Mouse (Mus musculus) embryonic facial prominence, embryonic 11.5 days (tissue): ENCODE results near the gene G2e3. TPM values are rescaled to one million over a fixed set of nuclear protein-coding genes. Genes with fewer than 3 reads are reported as not detected.

ENCODE experiments used
- ATAC-seq: fragments of 200-750 bp; cut with Nextera tagmentation; replicated peaks from 2 replicates; pipeline ENCODE4 v1.8.0; 2017; ENCODE audit warnings: low read depth; ENCODE audit not compliant: insufficient number of reproducible peaks, low FRiP score, low TSS enrichment
- DNase-seq: peaks from one replicate; pipeline ENCODE4 v3.0.0-alpha.2; 2015; ENCODE audit warnings: low spot score
- H3K27ac ChIP-seq: fragments of 300-500 bp; sonication (generic); replicated peaks from 2 replicates; pipeline ENCODE4 v1.5.1; 2014; ENCODE audit warnings: mild to moderate bottlenecking, low read depth, low read length, control low read depth
- H3K27me3 ChIP-seq: fragments of 300-500 bp; sonication (generic); 2 replicates; pipeline ENCODE4 v1.6.1; 2014; ENCODE audit warnings: mild to moderate bottlenecking, low read length, moderate library complexity, mixed read lengths; ENCODE audit not compliant: control insufficient read depth, insufficient read depth
- H3K36me3 ChIP-seq: fragments of 300-500 bp; sonication (generic); replicated peaks from 2 replicates; pipeline ENCODE4 v1.6.1; 2014; ENCODE audit warnings: low read depth, mild to moderate bottlenecking, low read length, moderate library complexity, mixed read lengths; ENCODE audit not compliant: control insufficient read depth, insufficient read depth
- H3K4me1 ChIP-seq: fragments of 300-500 bp; sonication (generic); 2 replicates; pipeline ENCODE4 v1.6.1; 2014; ENCODE audit warnings: low read length, mixed read lengths; ENCODE audit not compliant: control insufficient read depth, insufficient read depth
- H3K4me2 ChIP-seq: fragments of 300-500 bp; sonication (generic); 2 replicates; pipeline ENCODE4 v1.6.1; 2014; ENCODE audit warnings: low read depth, mild to moderate bottlenecking, control low read depth, low read length, moderate library complexity
- H3K4me3 ChIP-seq: fragments of 300-500 bp; sonication (generic); 2 replicates; pipeline ENCODE4 v1.5.1; 2014; ENCODE audit warnings: low read depth, low read length, control low read depth
- H3K9ac ChIP-seq: fragments of 300-500 bp; sonication (generic); replicated peaks from 2 replicates; pipeline ENCODE4 v1.6.1; 2014; ENCODE audit warnings: mild to moderate bottlenecking, control low read depth, low read length
- H3K9me3 ChIP-seq: fragments of 300-500 bp; sonication (generic); replicated peaks from 2 replicates; pipeline ENCODE4 v1.6.1; 2016; ENCODE audit warnings: mild to moderate bottlenecking, low read length, inconsistent platforms, mixed read lengths; ENCODE audit not compliant: control insufficient read depth
- WGBS: fragments of 180-500 bp; shearing (Covaris S2); extraction: QIAGEN DNeasy Blood & Tissue Kit; methylation state at CpG from one replicate; pipeline ENCODE4 v1.1.7; 2014; 5-methylcytosine and 5-hydroxymethylcytosine counted together
- polyA plus RNA-seq: library from polyadenylated mRNA; unstranded; fragments of >200 nt; fragmentation: Nextera tagmentation; extraction: Ambion mirVana; gene quantifications from 2 replicates; pipeline ENCODE4 v1.2.1, GENCODE M21; 2014

G2e3 gene
- polyA plus RNA-seq, 1 experiment from 2014 or later: 48.6 TPM

- H3K27me3 ChIP-seq: no peaks in the 10 kb centered on the region
- no peaks in the 10 kb centered on the region for H3K9me3 ChIP-seq
- DNase-seq (no peak), ATAC-seq (no peak)
- 100% methylated on average over 1 of the region's 1 CpGs for WGBS
- H3K4me1 ChIP-seq: no peaks in the 10 kb centered on the region
- no peak overlapping the region for H3K9ac ChIP-seq
- no peak overlapping the region for H3K4me3 ChIP-seq
- no peak overlapping the region for H3K27ac ChIP-seq
- no peak overlapping the region for H3K4me2 ChIP-seq
- H3K36me3 ChIP-seq: peaks cover 18% of the 10 kb centered on the region
These were observed 15.0 kb downstream of the G2e3 start for GRCm38 (mm10) chr12:51362898-51363297.

- no peaks in the 10 kb centered on the region for H3K4me1 ChIP-seq
- H3K36me3 ChIP-seq: peaks cover 6% of the 10 kb centered on the region
- no peak for ATAC-seq
- H3K9ac ChIP-seq: no peak overlapping the region
- no peak overlapping the region for H3K4me2 ChIP-seq
- 93% methylated on average over 3 of the region's 3 CpGs for WGBS
- H3K27ac ChIP-seq: no peak overlapping the region
- no peak overlapping the region for H3K4me3 ChIP-seq
- no peak for DNase-seq
- H3K27me3 ChIP-seq: no peaks in the 10 kb centered on the region
- H3K9me3 ChIP-seq: no peaks in the 10 kb centered on the region
These were observed 20.6 kb downstream of the G2e3 start for GRCm38 (mm10) chr12:51368504-51368903.

GRCm38 (mm10) chr12:51377003-51377887 lies 29.4 kb downstream of the G2e3 start, which contains the start of gene Scfd1:
Gene Scfd1 (plus strand): TSS chr12:51377510.
- ATAC-seq: peak; percentile 100
- H3K27ac ChIP-seq: no peak within 1 kb of the TSS; the same call in 1 of the 2 replicates
- H3K4me1 ChIP-seq: no peaks in the 10 kb centered on the region
- under 1% methylated on average over 34 of the region's 34 CpGs for WGBS
- H3K4me2 ChIP-seq: peak within 1 kb of the TSS; percentile 36
- DNase-seq: peak; percentile 96
- H3K27me3 ChIP-seq: no peaks in the 10 kb centered on the region
- no peaks in the 10 kb centered on the region for H3K36me3 ChIP-seq
- H3K9ac ChIP-seq: peak within 1 kb of the TSS; percentile 66
- H3K4me3 ChIP-seq: peak within 1 kb of the TSS; percentile 51
- no peaks in the 10 kb centered on the region for H3K9me3 ChIP-seq

- H3K27me3 ChIP-seq: no peaks in the 10 kb centered on the region
- no peak overlapping the region; the same call in 1 of the 2 replicates for H3K27ac ChIP-seq
- 21% methylated on average over 6 of the region's 6 CpGs for WGBS
- peak overlapping the region; percentile 36 for H3K4me2 ChIP-seq
- ATAC-seq (no peak), DNase-seq (no peak)
- peak overlapping the region; percentile 66 for H3K9ac ChIP-seq
- peak overlapping the region; percentile 51 for H3K4me3 ChIP-seq
- H3K36me3 ChIP-seq: no peaks in the 10 kb centered on the region
- no peaks in the 10 kb centered on the region for H3K9me3 ChIP-seq
- no peaks in the 10 kb centered on the region for H3K4me1 ChIP-seq
These were observed 30.0 kb downstream of the G2e3 start for GRCm38 (mm10) chr12:51377888-51378190.

GRCm38 (mm10) chr12:51399871-51400270 lies 52.0 kb downstream of the G2e3 start:
- no peak for ATAC-seq
- 95% methylated on average over 6 of the region's 6 CpGs for WGBS
- no peaks in the 10 kb centered on the region; the same call in 1 of the 2 replicates for H3K36me3 ChIP-seq

GRCm38 (mm10) chr12:51402060-51402698 lies 54.3 kb downstream of the G2e3 start:
- Histone ChIP-seq H3K4me3 (no peak overlapping the region), H3K4me2 (no peak overlapping the region), H3K9me3 (no peaks in the 10 kb centered on the region), H3K36me3 (no peaks in the 10 kb centered on the region; the same call in 1 of the 2 replicates), H3K27ac (no peak overlapping the region), H3K9ac (no peak overlapping the region), H3K4me1 (no peaks in the 10 kb centered on the region), H3K27me3 (no peaks in the 10 kb centered on the region)
- ATAC-seq: no peak
- peak; percentile 61 for DNase-seq
- WGBS: 76% methylated on average over 5 of the region's 5 CpGs

More at GRCm38 (mm10) chr12:51399871-51400270, 52.0 kb downstream of the G2e3 start:
- Histone ChIP-seq H3K9ac (no peak overlapping the region), H3K9me3 (no peaks in the 10 kb centered on the region), H3K4me2 (no peak overlapping the region), H3K4me1 (no peaks in the 10 kb centered on the region), H3K27ac (no peak overlapping the region), H3K27me3 (no peaks in the 10 kb centered on the region), H3K4me3 (no peak overlapping the region)
- no peak for DNase-seq

- H3K4me2 ChIP-seq: no peak overlapping the region
- no peak overlapping the region for H3K9ac ChIP-seq
- no peaks in the 10 kb centered on the region for H3K4me1 ChIP-seq
- no peak overlapping the region for H3K4me3 ChIP-seq
- H3K27ac ChIP-seq: no peak overlapping the region
- DNase-seq (peak; percentile 24), ATAC-seq (no peak)
- no peaks in the 10 kb centered on the region for H3K9me3 ChIP-seq
- H3K27me3 ChIP-seq: no peaks in the 10 kb centered on the region
- no peaks in the 10 kb centered on the region; the same call in 1 of the 2 replicates for H3K36me3 ChIP-seq
- WGBS: 65% methylated on average over 4 of the region's 4 CpGs
These were observed 56.2 kb downstream of the G2e3 start for GRCm38 (mm10) chr12:51403987-51404586.
